Comparison of ENCODE assay signal across 10 mouse cellular contexts in the genomic region with DNA sequence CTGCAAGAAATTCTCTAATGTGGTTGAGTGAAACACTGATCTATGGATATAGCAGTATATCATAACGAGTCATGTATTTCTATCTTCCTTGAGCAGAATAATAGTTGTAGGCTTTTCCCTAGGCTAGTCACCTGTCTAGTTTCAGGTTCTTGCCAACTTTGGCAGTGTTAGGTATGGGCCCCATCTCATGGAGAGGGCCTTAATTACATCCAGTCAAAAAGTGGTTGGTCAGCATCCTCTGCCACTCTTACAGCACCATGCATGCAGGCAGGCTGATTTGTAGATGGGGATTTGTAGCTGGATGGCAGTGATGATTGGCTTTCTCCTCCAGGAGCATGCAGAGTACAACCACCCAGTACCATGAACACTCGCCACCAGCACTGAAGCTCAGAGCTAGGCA.
DNase-seq lines count a peak whose midpoint lies in the region; ATAC-seq and TF ChIP-seq lines count a peak whose summit lies in the region.
"Had no signal": no experiment of that assay in that cellular context is flagged by ENCODE, and none has a peak within 500 bp of the region (broad histone marks: within the 10 kb centered on the region; RNA-seq: fewer than 3 reads in every experiment).

No protein-coding gene starts in this region.

- no peak overlapping the region for H3K27ac ChIP-seq in hindbrain, postnatal 0 days
- H3K27ac ChIP-seq in hindbrain, embryonic 11.5 days (ENCODE audit: low read depth, low read length), result no peak overlapping the region
- no peak overlapping the region for H3K27ac ChIP-seq in forebrain, embryonic 11.5 days (ENCODE audit: low read depth, low read length)
- H3K27ac ChIP-seq: macrophage had no signal

- no peak for DNase-seq in hindbrain, postnatal 0 days (ENCODE audit: low spot score)
- no peak for DNase-seq in hindbrain, embryonic 11.5 days (ENCODE audit: low spot score)
- peak; percentile 20 for DNase-seq in lung, postnatal 25 days (ENCODE audit: low spot score)
- no peak for DNase-seq in lung, postnatal 4 days
- DNase-seq in cerebellum, adult 8-10 months, result peak; percentile 17
- DNase-seq in forebrain, embryonic 11.5 days (ENCODE audit: low spot score), result no peak
- DNase-seq: right cerebral cortex, postnatal 14 days; thymus, postnatal 4 days had no signal

- no peak for ATAC-seq in hindbrain, postnatal 0 days
- ATAC-seq in hindbrain, embryonic 11.5 days (ENCODE audit: low FRiP score), result no peak
- ATAC-seq in forebrain, embryonic 11.5 days (replicated peaks; ENCODE audit: low FRiP score), result no peak
- no peak for ATAC-seq in frontal cortex, adult (ENCODE audit: low TSS enrichment)

- peak; percentile 24; the same call in 1 of the 2 replicates for TF ChIP-seq CTCF in hindbrain, postnatal 0 days (IDR thresholded peaks at IDR 0.05; ENCODE audit: low read depth)

- no peak overlapping the region for H3K4me3 ChIP-seq in hindbrain, postnatal 0 days (ENCODE audit: low read length)
- H3K4me3 ChIP-seq in hindbrain, embryonic 11.5 days (ENCODE audit: low read depth, low read length), result no peak overlapping the region
- no peak overlapping the region for H3K4me3 ChIP-seq in forebrain, embryonic 11.5 days (ENCODE audit: low read depth, low read length)

- no peaks in the 10 kb centered on the region for H3K4me1 ChIP-seq in hindbrain, postnatal 0 days (ENCODE audit: insufficient read depth, low read length)
- H3K4me1 ChIP-seq in hindbrain, embryonic 11.5 days (replicated peaks; ENCODE audit: control insufficient read depth, insufficient read depth, low read length), result no peaks in the 10 kb centered on the region
- H3K4me1 ChIP-seq in forebrain, embryonic 11.5 days (replicated peaks; ENCODE audit: control insufficient read depth, insufficient read depth, low read length), result no peaks in the 10 kb centered on the region

- 0 out of 2 replicates have a peak, but pooled peaks cover 5% of the 10 kb centered on the region for H3K36me3 ChIP-seq in hindbrain, postnatal 0 days (ENCODE audit: insufficient read depth, low read length)
- H3K36me3 ChIP-seq in hindbrain, embryonic 11.5 days (ENCODE audit: control insufficient read depth, insufficient read depth, low read length), result no peaks in the 10 kb centered on the region
- H3K36me3 ChIP-seq in forebrain, embryonic 11.5 days (ENCODE audit: control insufficient read depth, insufficient read depth, low read length), result no peaks in the 10 kb centered on the region

- 95% methylated on average over 2 of the region's 2 CpGs for WGBS in hindbrain, postnatal 0 days
- 98% methylated on average over 2 of the region's 2 CpGs for WGBS in hindbrain, embryonic 11.5 days
- 95% methylated on average over 2 of the region's 2 CpGs for WGBS in forebrain, embryonic 11.5 days

- H3K27me3 ChIP-seq in hindbrain, postnatal 0 days (ENCODE audit: insufficient read depth, low read length), result no peaks in the 10 kb centered on the region
- H3K27me3 ChIP-seq in hindbrain, embryonic 11.5 days (ENCODE audit: control insufficient read depth, insufficient read depth, low read length), result no peaks in the 10 kb centered on the region
- no peaks in the 10 kb centered on the region for H3K27me3 ChIP-seq in forebrain, embryonic 11.5 days (ENCODE audit: control insufficient read depth, insufficient read depth, low read length)

- no peak overlapping the region for H3K4me2 ChIP-seq in hindbrain, postnatal 0 days (ENCODE audit: low read depth, low read length)
- H3K4me2 ChIP-seq in hindbrain, embryonic 11.5 days (replicated peaks; ENCODE audit: low read depth, low read length), result no peak overlapping the region
- no peak overlapping the region for H3K4me2 ChIP-seq in forebrain, embryonic 11.5 days (ENCODE audit: low read depth, low read length, severe bottlenecking)

- no peaks in the 10 kb centered on the region for H3K9me3 ChIP-seq in hindbrain, postnatal 0 days (ENCODE audit: low read length)
- H3K9me3 ChIP-seq in hindbrain, embryonic 11.5 days (ENCODE audit: control insufficient read depth, low read length), result no peaks in the 10 kb centered on the region
- no peaks in the 10 kb centered on the region for H3K9me3 ChIP-seq in forebrain, embryonic 11.5 days (ENCODE audit: control insufficient read depth, low read length)

- H3K9ac ChIP-seq in hindbrain, postnatal 0 days (replicated peaks; ENCODE audit: low read length), result no peak overlapping the region
- H3K9ac ChIP-seq in hindbrain, embryonic 11.5 days (ENCODE audit: low read depth, low read length), result no peak overlapping the region
- no peak overlapping the region for H3K9ac ChIP-seq in forebrain, embryonic 11.5 days (ENCODE audit: low read length)

Comparison
In these comparisons a context has a peak if more than half of its experiments do, and no peak if none do; other contexts are left out.
1. DNase-seq: peak in lung, postnatal 25 days (single experiment) and cerebellum, adult 8-10 months (single experiment); none in hindbrain, postnatal 0 days (single experiment), hindbrain, embryonic 11.5 days (single experiment), lung, postnatal 4 days (0 of 2) and forebrain, embryonic 11.5 days (single experiment).